Mouse (Mus musculus): ENCODE results near the gene Irf2.
"Not testable (repeated sequence)": the region's sequence is repeated elsewhere in the genome, so short reads cannot be mapped to it uniquely, and the experiment has no call there.

Gene Irf2

DNA sequence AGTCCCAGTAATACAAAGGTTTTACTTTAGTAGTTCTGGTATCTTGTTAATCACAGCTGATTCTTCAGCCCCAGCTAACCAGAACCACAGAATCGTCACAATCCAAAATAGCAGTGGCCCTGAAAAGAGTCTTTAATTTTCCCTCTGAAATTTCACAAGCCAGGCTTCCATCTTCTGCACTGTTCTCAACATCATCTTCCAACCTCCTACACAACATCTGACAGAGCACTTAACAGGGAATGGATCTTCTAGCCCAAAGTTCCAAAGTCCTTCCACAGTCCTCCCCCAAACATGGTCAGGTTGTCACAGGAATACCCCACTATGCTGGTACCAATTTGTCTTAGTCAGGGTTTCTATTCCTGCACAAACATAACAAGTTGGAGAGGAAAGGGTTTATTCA is 9.9 kb upstream of the Irf2 start:
- DNase-seq (ENCODE audit: low spot score): not testable (repeated sequence)

DNA sequence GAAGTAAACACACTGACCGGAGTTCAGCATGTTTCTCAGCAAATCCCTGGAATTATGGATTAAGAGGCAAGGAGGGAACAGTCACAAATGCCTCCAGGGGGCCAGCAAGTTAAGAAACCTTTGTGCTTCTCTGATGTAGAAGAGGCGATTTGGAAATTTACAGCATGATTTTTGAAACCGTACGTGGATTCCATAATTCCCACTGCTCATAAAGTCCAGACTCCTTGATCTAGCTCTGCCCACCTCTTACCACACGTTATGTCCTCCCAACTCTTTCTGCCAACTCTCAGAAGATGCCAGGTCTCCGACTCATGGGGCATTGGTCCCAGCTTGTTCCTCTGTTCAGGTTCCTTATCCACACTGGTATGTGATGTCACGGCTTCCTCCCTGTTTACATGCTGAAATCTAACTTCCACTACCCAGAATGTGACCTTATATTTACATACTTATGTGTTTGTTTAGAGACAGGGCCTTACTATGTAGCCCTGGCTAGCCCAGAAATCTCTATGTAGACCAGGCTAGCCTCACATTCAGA is 7.1 kb upstream of the Irf2 start:
- DNase-seq (ENCODE audit: low spot score): no peak

DNA sequence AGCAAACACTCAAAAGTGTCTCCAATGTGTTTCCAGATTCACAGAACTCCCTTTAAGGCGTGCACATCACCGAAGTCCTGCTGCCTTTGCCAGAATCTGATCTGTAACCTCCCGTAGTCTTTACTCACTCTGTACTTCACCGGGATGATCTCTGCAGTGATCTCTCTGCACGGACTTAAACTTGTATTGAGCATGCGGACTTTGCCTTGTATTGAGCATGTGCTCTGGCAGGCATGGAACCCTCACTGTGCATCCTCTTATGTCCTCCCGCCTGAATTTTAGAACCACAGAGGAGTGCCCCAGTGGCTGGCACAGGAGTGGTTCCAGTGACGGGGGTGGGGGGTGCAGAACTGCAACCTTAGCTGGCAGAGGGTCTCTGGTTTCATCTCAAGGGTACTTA is 5.9 kb upstream of the Irf2 start:
- no peak for DNase-seq (ENCODE audit: low spot score)

DNA sequence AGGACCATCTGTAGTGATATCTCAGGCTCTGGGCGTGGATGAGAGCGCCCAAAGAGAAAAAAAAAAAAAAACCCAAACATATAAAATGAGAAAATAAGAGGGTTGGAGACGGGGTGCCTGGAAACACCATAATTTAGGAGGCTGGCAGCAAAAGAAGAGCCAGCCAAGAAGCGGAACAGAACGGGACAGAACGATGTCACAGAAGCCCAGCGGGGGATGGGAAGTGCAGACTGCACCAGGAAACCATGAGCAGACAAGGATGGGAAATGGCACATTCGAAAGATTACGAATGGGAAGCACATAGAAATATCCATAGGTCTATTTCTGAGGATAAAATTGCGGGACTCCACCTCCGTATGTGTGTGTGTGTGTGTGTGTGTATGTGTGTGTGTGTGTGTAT is 4.0 kb upstream of the Irf2 start:
- no peak for DNase-seq (ENCODE audit: low spot score)

DNA sequence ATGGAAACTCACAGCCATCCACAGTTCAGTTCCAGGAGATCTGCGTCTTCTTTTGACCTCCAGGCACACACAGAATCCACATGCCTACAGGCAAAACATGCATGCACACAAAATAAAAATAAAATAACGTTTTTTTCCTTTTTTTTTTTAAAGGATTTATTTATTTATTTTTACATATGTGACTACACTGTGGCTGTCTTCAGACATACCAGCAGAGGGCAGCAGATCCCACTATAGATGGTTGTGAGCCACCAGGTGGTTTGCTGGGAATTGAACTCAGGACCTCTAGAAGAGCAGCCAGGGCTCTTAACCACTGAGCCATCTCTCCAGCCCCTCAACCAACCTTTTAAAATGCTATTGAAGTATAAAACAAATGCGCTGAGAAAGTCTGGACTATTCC is 3.3 kb upstream of the Irf2 start:
- no peak for DNase-seq (ENCODE audit: low spot score)

GRCm38 (mm10) chr8:46737421-46737820 is 2.1 kb upstream of the Irf2 start:
- DNase-seq (ENCODE audit: low spot score): no peak

DNA sequence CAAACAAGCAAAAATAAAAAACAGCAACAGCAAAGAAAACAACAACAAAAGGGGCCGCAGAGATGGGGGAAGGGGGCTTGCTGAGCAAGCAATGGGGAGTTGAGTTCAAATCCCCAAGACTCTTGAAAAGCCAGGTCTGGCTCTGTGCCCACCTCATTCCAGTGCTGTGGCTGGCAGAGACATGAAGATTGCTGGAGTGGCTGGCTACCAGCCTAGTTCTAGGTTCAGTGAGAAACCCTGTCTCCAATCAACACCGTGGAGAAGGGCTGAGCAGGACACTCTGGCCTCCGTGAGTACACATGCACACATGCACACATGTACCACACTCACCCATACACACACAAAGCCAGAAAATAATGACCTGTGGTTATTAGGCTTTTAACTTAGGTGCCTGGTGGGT is 1.6 kb upstream of the Irf2 start:
- no peak for DNase-seq (ENCODE audit: low spot score)

GRCm38 (mm10) chr8:46738601-46739000 is 931 bp upstream of the Irf2 start:
- DNase-seq (ENCODE audit: low spot score): no peak

DNA sequence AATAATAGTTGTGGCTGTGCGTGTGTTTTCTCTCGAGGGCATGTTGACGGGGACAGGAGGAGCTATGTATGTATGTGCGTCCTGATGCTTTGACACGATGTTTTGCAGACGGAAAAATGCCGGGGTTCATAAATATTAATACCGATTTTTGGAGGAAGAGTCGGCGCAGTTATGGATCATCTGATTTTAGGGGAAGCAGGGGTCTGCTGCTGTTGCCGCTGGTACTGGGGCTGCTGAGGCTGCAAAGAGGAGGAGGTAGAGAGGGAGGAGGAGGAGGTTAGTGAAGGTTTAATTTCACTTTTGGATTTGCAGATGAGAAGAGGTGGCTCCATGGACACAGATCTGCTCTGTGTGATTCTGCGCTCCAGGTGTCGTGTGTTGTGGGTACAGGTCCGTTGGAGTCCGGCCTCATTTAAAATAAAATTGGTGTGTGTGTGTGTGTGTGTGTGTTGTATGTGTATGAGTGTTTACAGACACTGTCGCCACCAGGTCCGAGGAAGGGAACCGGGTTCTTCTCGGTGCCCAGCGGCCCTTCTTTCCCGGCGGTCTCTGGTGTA is 502 bp downstream of the Irf2 start:
- no peak for DNase-seq (ENCODE audit: low spot score)

DNA sequence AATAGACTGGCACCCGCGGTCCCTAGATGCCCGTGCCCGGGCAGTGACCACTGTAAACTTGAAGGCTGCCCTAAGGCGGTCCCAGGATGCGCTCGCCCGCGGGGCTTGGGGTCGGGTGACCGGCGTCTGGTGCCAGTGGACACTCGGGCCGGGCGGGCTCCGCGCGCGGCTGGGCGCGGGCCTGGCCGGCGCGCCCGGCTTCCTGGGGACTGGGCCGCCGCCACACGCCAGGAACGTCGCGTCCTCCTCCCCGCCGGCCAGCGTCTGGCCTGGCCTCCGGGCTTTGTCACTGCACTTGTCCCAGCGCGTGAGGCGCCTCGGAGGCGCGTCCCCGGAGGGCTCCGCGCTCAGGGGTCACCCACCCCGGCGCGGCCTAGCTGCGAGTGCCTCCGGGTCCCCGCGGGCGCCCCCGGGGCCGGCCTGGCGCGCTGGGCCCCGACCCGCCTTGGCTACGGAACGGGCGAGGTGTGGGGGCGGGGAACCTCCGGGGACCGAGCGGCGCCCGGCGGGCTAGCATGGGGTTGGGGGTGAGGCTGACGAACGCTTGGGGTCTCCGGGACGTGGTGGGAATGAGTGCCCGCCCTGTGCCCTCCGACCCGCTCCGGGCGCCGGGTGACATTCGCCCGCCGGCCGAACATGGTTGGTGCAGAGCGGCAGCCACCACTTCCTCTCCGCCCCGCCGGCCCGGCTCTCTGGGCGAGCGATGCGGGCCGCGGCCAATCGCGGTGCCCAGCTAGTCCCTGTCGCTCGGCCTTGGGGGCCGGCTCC is 1.2 kb downstream of the Irf2 start:
- no peak for DNase-seq (ENCODE audit: low spot score)

DNA sequence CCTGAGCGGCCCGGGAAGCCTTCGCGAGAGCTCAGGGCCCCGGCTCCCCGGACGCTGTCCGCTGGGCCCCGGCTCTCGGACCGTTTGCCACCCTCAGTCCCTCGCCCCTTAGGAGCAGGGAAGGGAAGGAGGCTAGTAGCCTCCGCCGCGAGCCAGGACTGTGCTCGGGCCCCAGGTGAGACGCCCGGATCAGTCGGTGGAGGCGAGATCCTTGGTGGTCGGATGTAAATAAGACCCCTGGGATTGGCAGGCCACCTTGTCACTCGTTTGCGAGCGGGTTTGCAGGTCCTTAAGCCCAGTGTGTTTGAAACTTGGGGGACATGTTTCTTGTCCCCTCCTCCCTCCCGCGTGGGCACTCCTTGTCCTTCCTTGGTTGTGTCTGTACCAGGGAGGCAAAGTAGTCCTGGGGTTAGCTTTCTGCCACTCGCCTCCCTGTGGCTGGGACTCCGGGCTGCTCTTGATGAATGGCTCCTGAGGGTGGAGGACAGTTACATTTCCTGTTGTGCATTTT is 1.8 kb downstream of the Irf2 start:
- DNase-seq (ENCODE audit: low spot score): no peak

DNA sequence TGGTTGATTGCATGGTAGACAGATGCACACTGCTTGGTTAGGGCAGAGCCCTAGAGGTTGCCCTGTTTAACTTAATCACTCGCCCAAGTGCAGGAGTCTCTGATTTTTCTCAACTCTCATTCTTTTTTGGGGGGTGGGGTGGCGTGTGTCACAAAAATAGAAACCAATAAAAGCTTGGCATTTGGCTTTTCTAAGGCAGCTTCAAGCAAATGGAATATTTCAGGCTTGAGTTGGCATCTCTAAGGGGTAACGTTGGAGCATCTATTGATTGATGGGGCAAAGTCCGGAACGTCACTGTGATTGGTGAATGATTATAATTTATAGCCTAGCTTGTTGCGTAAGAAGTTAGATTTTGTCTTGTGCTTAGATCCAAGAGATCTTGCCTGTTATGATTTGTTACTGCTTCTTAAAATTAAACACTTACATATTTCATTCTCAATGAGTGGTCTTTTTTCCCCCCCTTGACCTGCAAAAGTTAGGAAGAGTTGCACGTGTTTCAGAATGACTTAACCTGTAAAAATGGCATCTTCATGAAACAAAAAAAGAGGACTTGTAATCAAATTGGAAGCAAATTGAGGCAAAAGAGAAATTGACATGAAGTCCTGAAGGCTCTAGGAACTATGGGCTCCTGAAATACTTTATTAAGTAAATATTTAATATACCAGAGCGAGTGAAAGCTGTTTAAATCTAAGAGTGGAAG is 2.6 kb downstream of the Irf2 start:
- no peak for DNase-seq (ENCODE audit: low spot score)

DNA sequence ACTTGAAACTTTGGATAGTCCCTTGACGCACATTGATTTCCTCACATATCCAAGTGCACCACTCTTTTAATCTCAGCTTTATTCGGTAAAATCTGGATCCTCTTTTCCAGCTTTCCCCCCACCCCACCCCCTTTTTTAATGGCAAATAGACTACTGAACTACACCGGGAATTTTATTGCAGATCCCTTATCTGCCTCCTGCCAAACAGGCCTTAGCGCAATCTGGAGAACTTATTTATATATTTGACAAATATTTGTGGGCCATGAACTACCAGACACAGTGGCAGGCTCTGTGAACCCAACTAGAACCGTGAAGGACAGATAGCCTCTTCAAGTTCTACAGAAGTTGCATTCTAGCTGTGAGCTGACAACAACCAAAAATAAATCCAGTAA is 3.2 kb downstream of the Irf2 start:
- DNase-seq (ENCODE audit: low spot score): no peak

GRCm38 (mm10) chr8:46745464-46745863 is 5.9 kb downstream of the Irf2 start:
- DNase-seq (ENCODE audit: low spot score): no peak

DNA sequence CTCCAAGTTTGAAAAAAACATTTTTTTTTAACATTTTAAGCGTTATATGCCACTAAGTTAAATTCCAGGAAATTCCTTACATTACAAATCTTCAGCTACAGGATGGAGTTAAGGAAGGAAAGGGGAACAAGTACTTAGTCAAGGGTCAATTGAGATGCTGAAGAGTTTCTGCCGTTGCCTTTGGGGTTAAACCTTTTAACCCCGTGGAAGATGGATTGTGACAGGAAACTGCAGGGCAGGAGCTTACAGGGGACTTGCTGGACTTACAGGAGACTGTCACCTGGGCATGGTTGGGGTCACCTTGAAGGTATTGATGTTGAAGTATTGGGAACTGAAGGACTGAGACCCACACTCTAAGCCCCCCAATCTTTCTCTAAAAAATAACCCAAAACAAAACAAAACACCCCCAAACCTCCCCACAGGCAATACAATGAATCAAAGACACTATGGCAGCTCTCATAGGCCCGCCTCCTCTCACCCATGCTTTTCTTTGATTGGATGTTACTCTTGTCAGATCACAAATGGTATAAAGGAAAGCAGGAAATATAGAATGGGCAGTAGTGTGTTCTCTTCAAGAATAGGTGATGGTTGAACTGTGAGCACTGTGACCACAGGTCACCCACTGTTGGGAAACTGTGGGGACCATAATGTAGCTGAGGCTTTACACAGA is 7.9 kb downstream of the Irf2 start:
- no peak for DNase-seq (ENCODE audit: low spot score)

GRCm38 (mm10) chr8:46750000-46750399 is 10.5 kb downstream of the Irf2 start:
- DNase-seq (ENCODE audit: low spot score): no peak

DNA sequence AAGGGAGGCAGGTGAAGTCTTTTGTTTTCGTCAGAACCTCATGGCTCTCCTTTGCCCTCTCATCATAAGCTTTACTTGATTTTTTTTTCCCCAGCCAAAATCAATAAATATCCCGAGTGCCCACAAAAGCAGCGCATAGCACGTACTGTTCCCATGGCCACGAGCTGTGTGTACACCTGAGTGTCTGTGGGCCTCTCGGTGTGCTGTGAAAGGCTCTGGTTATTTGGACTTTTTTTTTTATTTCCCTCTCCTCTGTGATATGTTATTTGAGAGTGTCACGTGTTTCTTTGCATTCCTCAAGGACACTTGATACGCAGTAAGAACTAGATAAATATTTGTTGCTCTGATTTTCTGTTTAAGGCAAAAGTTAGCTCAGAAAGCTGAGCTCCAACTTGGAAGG is 11.0 kb downstream of the Irf2 start:
- DNase-seq (ENCODE audit: low spot score): no peak

DNA sequence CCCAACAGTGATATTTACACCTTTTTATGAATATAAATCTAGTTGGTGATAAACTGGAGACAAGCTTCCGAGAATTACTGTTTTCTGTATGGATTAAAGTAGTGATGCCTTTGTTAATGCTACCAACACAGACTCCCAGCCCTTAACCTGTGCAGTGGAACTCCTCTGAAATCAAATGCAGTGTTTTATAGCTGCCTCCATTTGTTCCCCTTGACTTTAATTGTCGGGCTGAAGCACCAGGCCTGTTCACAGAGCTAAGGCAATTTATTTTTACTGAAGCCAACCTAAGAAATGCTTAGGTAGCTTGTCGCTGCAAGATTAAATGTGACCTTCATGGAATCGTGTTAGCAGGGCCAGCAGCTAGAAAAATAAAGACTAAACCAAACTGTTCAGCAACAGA is 11.6 kb downstream of the Irf2 start:
- DNase-seq (ENCODE audit: low spot score): no peak

GRCm38 (mm10) chr8:46752986-46753385 is 13.5 kb downstream of the Irf2 start:
- no peak for DNase-seq (ENCODE audit: low spot score)

- DNase-seq (ENCODE audit: low spot score): no peak
These were observed 14.8 kb downstream of the Irf2 start for GRCm38 (mm10) chr8:46754355-46754754.

DNA sequence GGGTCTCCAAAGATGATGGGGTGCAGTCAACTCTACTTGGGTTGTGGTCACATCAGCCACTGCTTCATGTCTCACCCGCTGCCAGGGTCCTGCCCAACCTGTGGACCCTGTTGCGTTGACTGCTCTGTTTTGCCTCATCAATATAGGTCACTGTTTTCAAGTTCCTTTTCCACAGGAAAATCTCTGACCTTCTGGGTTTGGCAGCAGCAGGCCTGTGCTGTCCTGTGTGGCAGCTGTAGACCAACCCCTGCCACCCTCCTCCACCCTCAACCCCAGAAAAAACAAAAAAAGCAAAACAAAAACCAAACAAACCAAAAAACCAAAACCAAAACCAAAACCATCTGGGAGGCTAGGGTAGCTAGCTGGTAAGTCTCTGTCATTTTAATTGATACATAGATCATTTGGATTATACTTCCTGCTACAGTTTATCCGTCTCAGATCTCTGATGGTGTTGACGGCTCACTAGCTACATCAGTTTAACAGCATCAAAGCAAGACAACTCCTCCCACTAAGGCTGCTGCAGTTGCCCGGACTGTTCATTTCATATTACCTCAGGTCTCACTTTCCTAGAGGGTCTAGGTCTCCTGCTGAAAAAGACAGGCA is 16.3 kb downstream of the Irf2 start:
- no peak for DNase-seq (ENCODE audit: low spot score)

DNA sequence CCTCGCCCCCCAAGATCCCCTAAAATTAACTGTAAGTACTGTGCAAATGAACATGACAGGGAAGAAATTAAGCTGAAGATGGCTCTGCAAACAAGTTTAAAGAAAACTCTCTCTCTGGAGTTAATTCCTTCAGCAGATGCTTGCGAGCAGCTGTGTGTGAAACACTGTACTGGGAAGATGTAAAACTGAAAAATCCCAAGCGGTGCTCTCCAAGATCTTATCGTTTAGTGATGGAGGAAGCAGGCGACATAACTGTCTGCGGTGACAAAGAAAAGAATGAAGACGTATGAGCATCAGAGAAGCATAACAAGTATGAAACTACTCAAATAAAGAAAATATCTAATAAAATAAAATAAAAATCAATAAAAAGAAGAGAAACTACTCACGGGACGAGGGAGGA is 18.1 kb downstream of the Irf2 start:
- no peak for DNase-seq (ENCODE audit: low spot score)

Measured in layer of hippocampus, adult 9-10 months (tissue).